Mouse (Mus musculus) liver, embryonic 15.5 days (tissue): ENCODE measurements around the gene Gpr182. TPM values are rescaled to one million over a fixed set of nuclear protein-coding genes. Genes with fewer than 3 reads are reported as not detected.
A peak's percentile ranks its signal among the peaks of the same experiment; 100 is the strongest.
"Not testable (repeated sequence)": the region's sequence is repeated elsewhere in the genome, so short reads cannot be mapped to it uniquely, and the experiment has no call there.

ENCODE experiments used
- ATAC-seq: fragments of 200-750 bp; cut with Nextera tagmentation; 2 replicates; pipeline ENCODE4 v1.8.0; 2017; ENCODE audit warnings: moderate number of reproducible peaks, mild to moderate bottlenecking, moderate library complexity; ENCODE audit not compliant: insufficient read depth
- H3K27ac ChIP-seq: fragments of 300-500 bp; sonication (generic); replicated peaks from 2 replicates; pipeline ENCODE4 v1.5.1; 2015; ENCODE audit warnings: mild to moderate bottlenecking, inconsistent platforms
- H3K27me3 ChIP-seq: fragments of 300-500 bp; sonication (generic); 2 replicates; pipeline ENCODE4 v1.6.1; 2015; ENCODE audit warnings: mild to moderate bottlenecking, inconsistent platforms
- H3K36me3 ChIP-seq: fragments of 300-500 bp; sonication (generic); replicated peaks from 2 replicates; pipeline ENCODE4 v1.6.1; 2015; ENCODE audit warnings: moderate library complexity, mild to moderate bottlenecking, inconsistent platforms
- H3K4me1 ChIP-seq: fragments of 300-500 bp; sonication (generic); replicated peaks from 2 replicates; pipeline ENCODE4 v1.6.1; 2015; ENCODE audit warnings: inconsistent platforms
- H3K4me2 ChIP-seq: fragments of 300-500 bp; sonication (generic); 2 replicates; pipeline ENCODE4 v1.6.1; 2015; ENCODE audit warnings: moderate library complexity, mild to moderate bottlenecking, inconsistent platforms
- H3K4me3 ChIP-seq: fragments of 300-500 bp; sonication (generic); replicated peaks from 2 replicates; pipeline ENCODE4 v1.5.1; 2015; ENCODE audit warnings: mild to moderate bottlenecking, inconsistent platforms
- H3K9ac ChIP-seq: fragments of 300-500 bp; sonication (generic); 2 replicates; pipeline ENCODE4 v1.6.1; 2015; ENCODE audit warnings: moderate library complexity, mild to moderate bottlenecking, inconsistent platforms
- H3K9me3 ChIP-seq: fragments of 300-500 bp; sonication (generic); replicated peaks from 2 replicates; pipeline ENCODE4 v1.6.1; 2016; ENCODE audit warnings: inconsistent platforms
- WGBS: fragments of 180-500 bp; shearing (Covaris S2); methylation state at CpG from one replicate; pipeline ENCODE4 v1.1.7; 2015; ENCODE audit warnings: mixed read lengths; ENCODE audit not compliant: insufficient replicate concordance; 5-methylcytosine and 5-hydroxymethylcytosine counted together
- polyA plus RNA-seq: library from polyadenylated mRNA; unstranded; fragments of >200 nt; fragmentation: Nextera tagmentation; extraction: Ambion mirVana; gene quantifications from 2 replicates; pipeline ENCODE4 v1.2.1, GENCODE M21; 2015

Gene Gpr182
- 12.0 and 13.7 TPM in 2 replicates for polyA plus RNA-seq

- Histone ChIP-seq H3K27ac (no peak within 1 kb of the TSS; the same call in 1 of the 2 replicates), H3K36me3 (peaks cover 7% of the 10 kb centered on the region; the same call in 1 of the 2 replicates), H3K27me3 (no peaks in the 10 kb centered on the region), H3K9me3 (no peaks in the 10 kb centered on the region), H3K4me2 (0 out of 2 replicates have a peak within 1 kb of the TSS, but pooled peaks have one; percentile 14), H3K9ac (no peak within 1 kb of the TSS), H3K4me1 (peaks cover 37% of the 10 kb centered on the region), H3K4me3 (peak within 1 kb of the TSS; percentile 23; the same call in 1 of the 2 replicates)
- 33% methylated on average over 8 of the region's 8 CpGs for WGBS
- no peak for ATAC-seq
These were observed at the start of gene Gpr182 for GRCm38 (mm10) chr10:127751548-127751947. TSS of gene Gpr182 (minus strand) at chr10:127751732.

- H3K4me1 ChIP-seq = no peaks in the 10 kb centered on the region
- H3K4me2 ChIP-seq = no peak within 1 kb of the TSS
- no peaks in the 10 kb centered on the region for H3K27me3 ChIP-seq
- H3K27ac ChIP-seq = no peak within 1 kb of the TSS
- H3K9me3 ChIP-seq = no peaks in the 10 kb centered on the region
- no peak within 1 kb of the TSS for H3K4me3 ChIP-seq
- ATAC-seq = no peak
- no peak within 1 kb of the TSS for H3K9ac ChIP-seq
- no peaks in the 10 kb centered on the region for H3K36me3 ChIP-seq
- 68% methylated on average over 6 of the region's 6 CpGs for WGBS
These were observed 49.4 kb upstream of the Gpr182 start, which contains the start of gene Rdh16 for GRCm38 (mm10) chr10:127800891-127801290. TSS of gene Rdh16 (plus strand) at chr10:127801152.

- no peaks in the 10 kb centered on the region for H3K4me1 ChIP-seq
- 32% methylated on average over 1 of the region's 1 CpGs for WGBS
- H3K9ac ChIP-seq = no peak overlapping the region
- no peaks in the 10 kb centered on the region for H3K36me3 ChIP-seq
- H3K27ac ChIP-seq = no peak overlapping the region
- H3K27me3 ChIP-seq = no peaks in the 10 kb centered on the region
- ATAC-seq = no peak
- no peak overlapping the region for H3K4me2 ChIP-seq
- H3K9me3 ChIP-seq = no peaks in the 10 kb centered on the region
- no peak overlapping the region for H3K4me3 ChIP-seq
These were observed 47.8 kb upstream of the Gpr182 start for GRCm38 (mm10) chr10:127799295-127799694.

- not testable (repeated sequence) for H3K9me3 ChIP-seq, H3K4me1 ChIP-seq, H3K27me3 ChIP-seq, H3K4me3 ChIP-seq, H3K9ac ChIP-seq, H3K36me3 ChIP-seq, H3K4me2 ChIP-seq, H3K27ac ChIP-seq, ATAC-seq
- 56% methylated on average over 1 of the region's 1 CpGs for WGBS
These were observed 33.9 kb upstream of the Gpr182 start for GRCm38 (mm10) chr10:127785411-127785810.

GRCm38 (mm10) chr10:127782321-127782720 lies 30.8 kb upstream of the Gpr182 start:
- H3K36me3 ChIP-seq, H3K9ac ChIP-seq, H3K4me1 ChIP-seq, H3K9me3 ChIP-seq, H3K4me3 ChIP-seq, H3K4me2 ChIP-seq, H3K27me3 ChIP-seq, H3K27ac ChIP-seq, ATAC-seq: not testable (repeated sequence)
- WGBS = 74% methylated on average over 17 of the region's 17 CpGs

- ATAC-seq = peak; percentile 28; the same call in 1 of the 2 replicates
- WGBS = 42% methylated on average over 2 of the region's 2 CpGs
- H3K4me1 ChIP-seq = no peaks in the 10 kb centered on the region
- H3K9ac ChIP-seq = no peak within 1 kb of the TSS
- H3K27ac ChIP-seq = no peak within 1 kb of the TSS
- H3K4me3 ChIP-seq = no peak within 1 kb of the TSS
- no peaks in the 10 kb centered on the region for H3K27me3 ChIP-seq
- H3K4me2 ChIP-seq = no peak within 1 kb of the TSS
- no peaks in the 10 kb centered on the region for H3K36me3 ChIP-seq
- no peaks in the 10 kb centered on the region for H3K9me3 ChIP-seq
These were observed 24.5 kb upstream of the Gpr182 start, which contains the start of gene Rdh9 for GRCm38 (mm10) chr10:127776011-127776410. TSS of gene Rdh9 (plus strand) at chr10:127776386.

GRCm38 (mm10) chr10:127766564-127766963 lies 15.0 kb upstream of the Gpr182 start:
- WGBS = 62% methylated on average over 1 of the region's 1 CpGs
- Histone ChIP-seq H3K27ac (no peak overlapping the region), H3K9me3 (no peaks in the 10 kb centered on the region), H3K27me3 (no peaks in the 10 kb centered on the region), H3K4me3 (no peak overlapping the region), H3K9ac (no peak overlapping the region), H3K4me2 (no peak overlapping the region), H3K4me1 (peaks cover 7% of the 10 kb centered on the region; the same call in 1 of the 2 replicates), H3K36me3 (no peaks in the 10 kb centered on the region)
- no peak for ATAC-seq

GRCm38 (mm10) chr10:127763914-127764680 lies 12.6 kb upstream of the Gpr182 start:
- Histone ChIP-seq H3K4me2 (peak overlapping the region; percentile 10; the same call in 1 of the 2 replicates), H3K27ac (peak overlapping the region; percentile 65), H3K4me3 (no peak overlapping the region), H3K9ac (no peak overlapping the region), H3K27me3 (no peaks in the 10 kb centered on the region), H3K9me3 (no peaks in the 10 kb centered on the region), H3K36me3 (no peaks in the 10 kb centered on the region), H3K4me1 (peaks cover 7% of the 10 kb centered on the region; the same call in 1 of the 2 replicates)
- WGBS = 53% methylated on average over 12 of the region's 12 CpGs
- peak; percentile 71 for ATAC-seq

- H3K27me3 ChIP-seq, H3K9ac ChIP-seq, H3K36me3 ChIP-seq, H3K4me3 ChIP-seq, H3K4me2 ChIP-seq, H3K9me3 ChIP-seq, H3K27ac ChIP-seq, ATAC-seq: not testable (repeated sequence)
- peaks cover 12% of the 10 kb centered on the region; the same call in 1 of the 2 replicates for H3K4me1 ChIP-seq
- 58% methylated on average over 10 of the region's 10 CpGs for WGBS
These were observed 11.4 kb upstream of the Gpr182 start for GRCm38 (mm10) chr10:127762926-127763325.

GRCm38 (mm10) chr10:127759181-127760110 lies 7.9 kb upstream of the Gpr182 start, which contains the start of the genes Rdh1 and Rdh16f1:
TSS of gene Rdh1 (plus strand) at chr10:127759721.
TSS of gene Rdh16f1 (plus strand) at chr10:127759787.
- no peak within 1 kb of the TSS for H3K4me2 ChIP-seq
- H3K9ac ChIP-seq = no peak within 1 kb of the TSS
- H3K27ac ChIP-seq = 0 out of 2 replicates have a peak within 1 kb of the TSS, but pooled peaks have one; percentile 5
- WGBS = 52% methylated on average over 9 of the region's 9 CpGs
- no peak within 1 kb of the TSS for H3K4me3 ChIP-seq
- H3K27me3 ChIP-seq = no peaks in the 10 kb centered on the region
- no peaks in the 10 kb centered on the region for H3K9me3 ChIP-seq
- H3K36me3 ChIP-seq = no peaks in the 10 kb centered on the region
- 0 out of 2 replicates have a peak, but pooled peaks have one; percentile 30 for ATAC-seq
- H3K4me1 ChIP-seq = peaks cover 26% of the 10 kb centered on the region
